Mouse (Mus musculus): Measurements from ENCODE around the gene Bco2. TPM values are rescaled to one million over a fixed set of nuclear protein-coding genes. Genes with fewer than 3 reads are reported as not detected.

Bco2 gene
- polyA plus RNA-seq, 1 experiment = 4.3 TPM

DNA sequence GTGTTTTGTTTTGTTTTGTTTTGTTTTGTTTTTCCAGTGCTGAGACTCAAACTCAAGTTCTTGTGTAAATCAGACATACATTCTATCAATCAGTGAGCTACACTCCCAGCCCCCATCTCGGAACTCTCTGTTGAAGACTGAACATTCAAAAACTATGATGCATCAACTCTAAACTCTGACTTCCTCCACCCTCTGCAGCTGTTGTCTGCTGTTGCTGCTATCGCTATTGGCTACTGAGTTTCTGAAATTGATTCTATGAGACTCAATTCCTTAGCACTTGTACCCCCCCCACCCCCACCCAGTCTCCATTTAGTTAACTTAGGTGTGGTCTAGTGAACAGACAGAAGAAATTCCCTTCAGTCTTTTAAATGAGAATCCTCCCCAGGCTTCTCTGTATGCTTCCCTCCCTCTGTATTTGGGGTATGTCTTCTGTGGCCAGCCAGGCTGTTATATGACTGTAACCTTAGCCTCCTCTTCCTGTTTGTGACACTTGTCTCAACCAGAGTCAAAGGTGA lies 63.4 kb downstream of the Bco2 start:
- Histone ChIP-seq H3K27ac (ENCODE audit: insufficient read depth, low read length) (no peak overlapping the region), H3K4me3 (ENCODE audit: insufficient read depth, low read length) (no peak overlapping the region), H3K4me1 (ENCODE audit: control insufficient read depth, insufficient read depth, low read length) (no peaks in the 10 kb centered on the region)
- no peak for TF ChIP-seq CTCF (IDR thresholded peaks at IDR 0.05; ENCODE audit: extremely low read depth, insufficient read depth, low read length)

DNA sequence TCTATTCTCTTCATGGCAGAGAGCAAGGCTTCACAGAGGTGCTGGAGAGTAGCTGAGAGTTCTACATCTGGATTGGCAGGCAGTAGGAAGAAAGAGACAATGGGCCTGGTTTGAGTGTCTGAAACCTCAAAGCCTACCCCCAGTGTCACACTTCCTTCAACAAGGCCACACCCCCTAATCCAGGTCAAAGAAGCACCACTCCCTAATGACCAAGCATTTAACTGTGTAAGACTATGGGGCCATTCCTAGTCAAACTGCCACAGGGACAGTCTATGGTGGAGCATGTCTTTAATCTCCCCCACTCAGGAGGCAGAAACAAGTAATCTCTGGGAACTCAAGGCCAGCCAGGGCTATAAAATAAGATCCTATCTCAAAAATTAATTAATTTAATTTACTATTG lies 64.1 kb downstream of the Bco2 start:
- H3K4me1 ChIP-seq (ENCODE audit: control insufficient read depth, insufficient read depth, low read length) = no peaks in the 10 kb centered on the region
- no peak overlapping the region for H3K4me3 ChIP-seq (ENCODE audit: insufficient read depth, low read length)
- no peak for TF ChIP-seq CTCF (IDR thresholded peaks at IDR 0.05; ENCODE audit: extremely low read depth, insufficient read depth, low read length)
- no peak for TF ChIP-seq POLR2A (IDR thresholded peaks at IDR 0.05; ENCODE audit: extremely low read depth, insufficient read depth, low read length)
- H3K27ac ChIP-seq (ENCODE audit: insufficient read depth, low read length) = no peak overlapping the region

DNA sequence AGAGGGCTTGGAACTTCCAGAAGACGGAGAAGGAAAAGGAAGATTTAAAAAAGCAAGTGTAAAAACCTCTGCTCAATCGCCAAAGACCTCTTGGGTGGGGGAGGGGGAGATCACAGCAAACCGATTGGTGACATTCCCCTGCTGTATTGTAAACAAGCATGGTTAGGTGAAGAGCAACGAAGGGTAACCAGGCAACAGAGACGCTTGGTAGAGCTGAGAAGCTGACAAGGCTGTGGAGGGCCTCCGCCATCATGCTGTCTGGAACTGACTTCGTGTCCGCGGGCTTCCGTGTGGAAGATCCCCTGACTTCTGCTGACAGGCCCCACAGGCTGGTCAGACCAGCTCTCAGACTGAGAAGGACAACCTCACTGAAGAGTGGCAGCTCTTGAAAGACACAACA lies 69.5 kb downstream of the Bco2 start:
- no peak overlapping the region for H3K4me3 ChIP-seq (ENCODE audit: insufficient read depth, low read length)
- H3K4me1 ChIP-seq (ENCODE audit: control insufficient read depth, insufficient read depth, low read length) = no peaks in the 10 kb centered on the region
- TF ChIP-seq CTCF (IDR thresholded peaks at IDR 0.05; ENCODE audit: extremely low read depth, insufficient read depth, low read length) (no peak), POLR2A (IDR thresholded peaks at IDR 0.05; ENCODE audit: extremely low read depth, insufficient read depth, low read length) (no peak)
- H3K27ac ChIP-seq (ENCODE audit: insufficient read depth, low read length) = no peak overlapping the region

Other genes starting within 250 kb of the Bco2 start
- gene Rpl10-ps3, start 210.2 kb downstream of the Bco2 start, polyA plus RNA-seq (2012; rRNA removed) = 66.9 and 84.2 TPM in 2 replicates
- gene Plet1, start 60.7 kb downstream of the Bco2 start, polyA plus RNA-seq (2012; rRNA removed) = 0.09 and 0.13 TPM in 2 replicates
- gene Pts, start 26.5 kb downstream of the Bco2 start, polyA plus RNA-seq (2012; rRNA removed) = 59.7 and 62.6 TPM in 2 replicates
- gene Il18, start 354 bp downstream of the Bco2 start, polyA plus RNA-seq (2012; rRNA removed) = 67.8 and 69.3 TPM in 2 replicates
- not detected in 2 replicates for gene Tex12, start 6.1 kb upstream of the Bco2 start, polyA plus RNA-seq (2012; rRNA removed)
- 139 and 145 TPM in 2 replicates for gene Sdhd, start 48.6 kb upstream of the Bco2 start, polyA plus RNA-seq (2012; rRNA removed)
- 465 and 504 TPM in 2 replicates for gene Timm8b, start 48.7 kb upstream of the Bco2 start, polyA plus RNA-seq (2012; rRNA removed)
- 4.4 and 4.9 TPM in 2 replicates for gene Pih1d2, start 62.1 kb upstream of the Bco2 start, polyA plus RNA-seq (2012; rRNA removed)
- gene Nkapd1, start 62.3 kb upstream of the Bco2 start, polyA plus RNA-seq (2012; rRNA removed) = 14.1 and 14.7 TPM in 2 replicates
- 49.4 and 49.8 TPM in 2 replicates for gene Dlat, start 104.6 kb upstream of the Bco2 start, polyA plus RNA-seq (2012; rRNA removed)
- 47.0 and 47.2 TPM in 2 replicates for gene Dixdc1, start 184.3 kb upstream of the Bco2 start, polyA plus RNA-seq (2012; rRNA removed)
- gene 2310030G06Rik, start 191.4 kb upstream of the Bco2 start, polyA plus RNA-seq (2012; rRNA removed) = 2.7 and 3.7 TPM in 2 replicates
- gene Cryab, start 196.1 kb upstream of the Bco2 start, polyA plus RNA-seq (2012; rRNA removed) = 267 and 331 TPM in 2 replicates
- gene Hspb2, start 197.2 kb upstream of the Bco2 start, polyA plus RNA-seq (2012; rRNA removed) = 3.8 and 4.9 TPM in 2 replicates
- 6.6 and 7.9 TPM in 2 replicates for gene Fdxacb1, start 213.1 kb upstream of the Bco2 start, polyA plus RNA-seq (2012; rRNA removed)
- gene Alg9, start 219.8 kb upstream of the Bco2 start, polyA plus RNA-seq (2012; rRNA removed) = 22.2 and 23.7 TPM in 2 replicates
- gene 1110032A03Rik, start 220.3 kb upstream of the Bco2 start, polyA plus RNA-seq (2012; rRNA removed) = 101 and 102 TPM in 2 replicates